Mouse (Mus musculus) ovary, adult 18-20 months (tissue): ENCODE measurements at regions not wholly inside any gene's neighbourhood (a gene's known extent, or its start where the extent isn't known, plus 50 kb on each side); places are given as distances from the start of the nearest gene placed in this dataset.

Source experiments
- DNase-seq: peaks from one replicate; pipeline ENCODE4 v3.0.0; 2022; ENCODE audit warnings: low spot score, mixed read lengths

GRCm38 (mm10) chr1:149556381-149556780 is 404.7 kb downstream of the Pla2g4a start:
- peak; percentile 42 for DNase-seq

- no peak for DNase-seq
Observed at GRCm38 (mm10) chr1:149555355-149556007, 405.6 kb downstream of the Pla2g4a start.

GRCm38 (mm10) chr1:149546076-149546475 is 415.0 kb downstream of the Pla2g4a start:
- DNase-seq: no peak

- no peak for DNase-seq
Observed at GRCm38 (mm10) chr1:149541386-149541785, 419.7 kb downstream of the Pla2g4a start.

- no peak for DNase-seq
Observed at GRCm38 (mm10) chr1:149533651-149534050, 427.4 kb downstream of the Pla2g4a start.
